Mouse (Mus musculus) adrenal gland, adult (tissue): ENCODE data around the gene Atp5l.
"Not testable (repeated sequence)": the region's sequence is repeated elsewhere in the genome, so short reads cannot be mapped to it uniquely, and the experiment has no call there.

Experiments
- DNase-seq, 2 experiments: peaks; one replicate each; pipeline ENCODE4 v3.0.0; 2022 to 2023; ENCODE audit warnings: low spot score in 1 of 2; ENCODE audit not compliant: inconsistent age in 2 of 2

The Atp5l gene

DNA sequence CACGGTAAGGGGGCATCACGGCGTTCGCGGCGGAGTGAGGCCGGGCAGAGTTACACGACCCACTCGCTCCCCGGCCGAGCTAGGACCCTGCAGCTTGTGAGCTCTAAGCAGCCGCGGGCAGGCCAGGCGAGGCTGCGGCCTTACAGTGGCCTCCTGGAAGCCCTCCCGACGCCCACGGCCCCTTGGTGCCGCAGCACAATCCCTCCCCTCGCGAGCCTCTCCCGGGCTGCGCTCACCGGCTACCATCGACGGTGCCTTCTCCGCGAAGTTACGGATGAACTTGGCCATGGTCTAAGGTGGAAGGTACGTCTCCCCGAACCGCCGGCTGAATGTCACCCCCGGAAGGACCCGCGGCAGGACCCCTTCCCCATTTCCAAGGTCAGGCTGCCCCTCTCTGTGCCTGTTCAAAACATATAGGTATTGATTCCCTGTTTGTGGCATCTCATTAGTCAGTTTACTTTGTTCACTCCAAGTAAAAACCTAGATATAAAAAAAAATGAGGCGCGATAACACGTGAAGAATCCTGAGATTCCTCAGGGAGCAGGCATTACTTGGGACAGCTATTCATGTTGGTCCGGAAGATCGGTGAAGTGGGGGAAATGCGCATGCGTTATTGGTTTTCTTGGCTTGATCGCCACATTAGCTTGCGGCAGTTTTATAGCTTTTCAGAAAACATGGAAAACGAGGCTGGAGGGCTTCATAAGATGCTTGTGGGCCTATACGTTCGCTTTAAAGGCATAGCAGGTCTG lies at the start of gene Atp5l:
Atp5l (minus strand) TSS at position 369 of the 749 bp plus-strand sequence.
- DNase-seq = peak; percentile 89 to 98

DNA sequence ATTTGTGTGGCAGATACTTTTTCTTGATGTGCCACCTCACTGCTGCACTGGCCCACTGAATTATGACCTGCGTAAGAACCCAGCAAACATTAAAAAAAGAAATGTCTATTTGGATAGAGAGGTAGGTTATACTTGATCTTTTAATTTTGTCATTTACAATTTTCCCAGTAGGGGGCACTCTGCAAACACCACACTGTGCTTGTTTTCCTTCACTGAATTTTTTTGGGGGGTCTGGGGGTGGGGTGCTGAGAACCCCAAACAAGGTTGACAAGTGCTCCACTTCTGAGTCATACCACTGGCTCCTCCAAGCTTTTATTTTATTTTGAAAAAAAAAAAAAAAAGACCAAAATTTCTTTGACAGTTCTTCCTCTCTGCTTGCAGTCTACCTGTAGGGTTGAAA lies 48.9 kb upstream of the Atp5l start:
- DNase-seq = no peak

DNA sequence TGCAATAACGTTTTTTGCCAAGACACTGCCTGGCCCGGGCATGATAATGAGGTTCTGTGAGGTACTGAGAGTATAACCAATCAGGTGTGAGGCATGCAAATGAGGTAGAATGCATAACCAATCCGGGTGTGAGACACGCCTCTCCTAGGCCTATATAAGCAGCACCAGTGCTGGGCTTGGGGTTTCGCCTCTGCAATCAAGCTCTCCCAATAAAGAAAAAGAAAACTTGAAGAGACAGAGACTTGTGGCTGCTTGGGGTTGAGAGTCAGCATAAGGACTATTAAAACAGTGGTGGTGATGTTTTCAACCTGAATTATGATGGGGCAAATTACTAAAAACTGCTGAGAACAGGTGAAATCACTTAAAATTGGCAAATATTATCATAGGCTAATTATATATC lies 47.2 kb upstream of the Atp5l start:
- DNase-seq = not testable (repeated sequence)

- DNase-seq = peak; percentile 84 to 94
Measured at GRCm38 (mm10) chr9:44966815-44967242, 46.3 kb upstream of the Atp5l start.

- DNase-seq = no peak
Measured at GRCm38 (mm10) chr9:44965833-44966466, 45.4 kb upstream of the Atp5l start.

GRCm38 (mm10) chr9:44965126-44965832 lies 44.7 kb upstream of the Atp5l start, which contains the start of gene Ube4a:
Gene Ube4a (minus strand): TSS chr9:44965600.
- DNase-seq = peak; percentile 98 to 100

DNA sequence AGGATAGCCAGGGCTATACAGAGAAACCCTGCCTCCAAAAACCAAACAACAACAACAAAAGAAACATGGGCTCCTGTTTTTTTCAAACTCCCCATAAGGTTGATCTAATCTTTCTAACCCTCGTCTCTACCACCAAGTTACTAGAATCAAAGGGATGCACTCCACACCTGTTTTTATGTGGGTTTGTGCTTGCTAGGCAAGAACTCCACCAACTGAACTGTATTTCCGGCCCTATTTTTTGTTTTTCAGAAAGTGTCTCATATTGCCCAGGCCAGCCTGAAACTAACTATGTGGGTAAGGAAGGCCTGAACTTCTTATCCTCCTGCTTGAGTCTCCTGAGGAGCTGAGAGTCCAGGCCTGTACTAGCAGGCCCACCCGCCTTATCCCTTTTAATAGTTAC lies 33.9 kb upstream of the Atp5l start:
- DNase-seq = no peak

DNA sequence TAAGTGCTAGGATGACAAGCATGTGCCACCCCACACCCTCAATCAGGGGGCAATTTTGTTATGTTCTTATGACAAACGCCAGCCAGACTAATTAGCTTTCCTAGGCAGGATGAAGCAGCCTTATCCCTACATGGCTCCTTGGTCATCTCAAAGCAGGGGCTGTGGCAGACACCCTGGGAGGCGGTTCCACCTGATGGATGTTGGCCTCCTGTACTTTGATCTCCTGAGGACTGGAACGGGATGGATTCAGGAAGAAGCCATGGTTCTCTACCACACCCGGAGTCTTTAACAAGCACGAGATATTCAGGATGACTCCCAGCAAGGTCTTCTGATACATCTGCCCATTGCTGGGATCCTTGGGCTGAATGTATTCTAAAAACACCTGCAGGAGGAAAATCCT lies 27.3 kb upstream of the Atp5l start:
- no peak for DNase-seq

DNA sequence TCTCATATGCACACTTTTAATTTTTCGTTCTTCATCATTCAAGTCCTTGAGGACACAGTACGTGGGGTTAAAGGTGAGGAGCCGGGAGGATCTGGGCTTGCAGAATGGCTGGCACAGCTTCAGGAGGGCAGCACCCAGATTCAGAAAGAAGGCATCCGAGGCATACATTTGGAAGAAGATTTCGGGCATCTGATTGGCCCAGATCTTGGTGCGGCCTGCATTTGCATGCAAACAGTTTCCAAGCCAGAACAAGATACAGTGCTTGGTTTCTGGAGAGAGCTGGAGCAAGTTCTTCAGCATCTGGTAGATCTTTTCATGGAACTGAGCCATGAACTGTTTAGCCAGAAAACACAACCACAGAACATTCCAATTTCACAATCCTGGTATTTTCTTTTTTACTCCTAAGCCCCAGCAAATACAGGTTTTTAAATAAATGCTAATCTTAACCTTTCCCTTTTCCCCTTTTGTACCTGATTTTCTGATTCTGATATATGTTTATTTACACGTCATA lies 25.7 kb upstream of the Atp5l start:
- DNase-seq = peak in 1 of 2 experiments; percentile 28

DNA sequence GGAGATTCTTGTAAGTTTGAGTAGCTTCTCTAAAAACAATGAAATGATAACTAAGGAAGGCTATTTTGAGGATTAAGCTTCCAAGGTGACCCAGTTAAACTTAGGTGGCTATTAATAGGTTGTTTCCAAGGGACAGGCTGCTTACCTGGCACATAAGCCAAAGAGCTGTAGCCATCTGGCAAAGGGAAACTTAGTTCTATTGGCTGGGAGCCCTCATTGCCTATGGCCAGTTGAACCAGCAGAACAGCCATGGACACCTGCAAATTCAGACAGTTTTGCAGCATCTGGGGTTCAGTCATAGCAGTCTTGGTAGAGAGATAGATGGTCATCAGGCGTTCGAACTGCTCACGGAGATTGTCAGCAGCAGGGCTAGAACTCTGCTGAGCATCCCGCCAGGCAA lies 21.9 kb upstream of the Atp5l start:
- DNase-seq = no peak

DNA sequence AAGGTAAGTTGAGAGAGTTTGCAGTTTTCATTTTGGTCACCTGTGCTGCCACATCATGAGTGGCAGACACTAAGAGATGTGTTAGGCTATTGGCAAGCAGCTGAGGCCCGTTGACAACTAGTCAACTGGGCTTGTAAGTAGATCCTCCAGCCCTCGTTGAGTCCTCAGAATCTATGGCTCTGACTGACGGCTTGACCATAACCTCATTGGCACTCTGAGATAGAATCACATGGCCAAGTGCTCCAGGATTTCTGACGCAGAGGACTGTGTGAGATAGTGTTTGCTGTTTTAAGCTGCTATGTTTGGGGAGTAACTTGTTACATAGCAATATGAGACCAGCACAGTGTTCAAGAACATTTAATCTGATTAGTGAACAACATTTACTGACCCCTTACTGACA lies 21.2 kb upstream of the Atp5l start:
- DNase-seq = no peak

DNA sequence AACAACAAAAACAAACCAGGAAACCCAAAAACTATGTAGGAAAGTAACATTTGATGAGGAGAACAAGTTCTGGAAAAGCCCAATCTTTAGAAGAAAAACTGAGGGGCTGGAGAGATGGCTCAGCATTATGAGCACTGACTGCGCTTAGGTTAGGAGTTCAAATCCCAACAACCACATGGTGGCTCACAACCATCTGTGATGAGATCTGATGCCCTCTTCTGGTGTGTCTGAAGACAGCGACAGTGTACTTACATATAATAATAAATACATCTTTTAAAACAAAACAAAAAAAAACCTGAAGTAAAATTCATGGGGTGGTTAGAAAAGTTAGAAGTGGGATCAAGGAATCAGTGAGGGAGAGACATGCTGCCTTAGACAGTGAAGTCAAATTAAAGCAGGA lies 1.0 kb upstream of the Atp5l start:
- no peak for DNase-seq

GRCm38 (mm10) chr9:44921123-44921468 lies 554 bp upstream of the Atp5l start:
- no peak for DNase-seq

GRCm38 (mm10) chr9:44919606-44920005 lies 936 bp downstream of the Atp5l start:
- DNase-seq = no peak

GRCm38 (mm10) chr9:44916196-44916595 lies 4.3 kb downstream of the Atp5l start:
- peak; percentile 18 to 68 for DNase-seq

DNA sequence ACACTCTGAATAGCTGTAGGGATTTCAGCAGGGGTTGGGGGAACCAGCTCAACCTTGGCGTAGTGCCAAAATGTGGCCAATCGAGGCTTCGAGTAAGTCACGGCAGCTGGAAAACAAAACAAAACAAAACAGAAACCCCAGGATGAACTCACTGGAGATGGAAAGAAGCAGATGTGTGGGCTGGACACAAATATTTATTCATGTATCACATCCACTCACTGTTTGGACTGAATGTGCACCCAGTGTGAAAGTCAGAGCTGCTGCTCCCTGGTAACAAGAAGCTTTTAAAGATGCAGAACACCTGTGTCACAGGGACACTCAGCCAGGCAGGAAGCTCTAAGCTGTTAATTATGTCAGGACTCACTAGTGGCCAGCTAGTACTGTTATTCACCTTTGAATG lies 5.8 kb downstream of the Atp5l start:
- DNase-seq = peak in 1 of 2 experiments; percentile 35

GRCm38 (mm10) chr9:44911365-44911764 lies 9.2 kb downstream of the Atp5l start:
- no peak for DNase-seq

DNA sequence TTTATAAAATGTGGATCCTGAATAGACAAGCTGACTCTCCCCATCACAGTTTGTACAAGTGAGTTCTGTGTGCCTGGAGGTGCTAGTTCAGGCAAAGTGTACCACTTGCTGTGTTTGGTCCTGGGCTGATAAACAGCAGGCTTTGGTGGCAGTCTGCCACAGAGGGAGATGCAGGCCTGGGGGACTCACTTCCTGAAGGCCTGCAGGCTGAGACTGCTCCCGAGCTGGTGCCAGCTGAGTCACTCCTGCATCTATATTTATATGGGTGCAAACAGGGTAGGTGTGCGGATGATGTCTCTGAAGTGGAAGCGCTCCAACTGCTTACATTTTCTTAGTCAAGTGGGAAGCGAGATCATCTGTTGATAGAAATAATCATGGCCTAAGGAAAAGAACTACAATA lies 14.9 kb downstream of the Atp5l start:
- DNase-seq = peak in 1 of 2 experiments; percentile 43

DNA sequence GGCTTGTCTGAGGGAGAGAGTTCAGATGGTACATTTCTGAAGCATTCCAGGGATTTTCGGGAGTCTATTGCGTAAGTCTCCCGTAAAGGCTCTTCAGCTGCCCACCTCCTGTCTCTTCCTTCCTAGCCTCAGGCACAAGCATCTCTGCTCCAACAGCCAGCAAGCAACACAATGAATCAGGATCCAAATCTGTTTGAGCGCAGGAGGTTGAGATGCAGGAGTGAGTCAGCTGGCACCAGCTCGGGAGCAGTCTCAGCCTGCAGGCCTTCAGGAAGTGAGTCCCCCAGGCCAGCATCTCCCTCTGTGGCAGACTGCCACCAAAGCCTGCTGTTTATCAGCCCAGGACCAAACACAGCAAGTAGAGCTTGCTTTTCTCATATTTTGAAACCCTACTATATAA lies 15.6 kb downstream of the Atp5l start:
- peak; percentile 77 to 85 for DNase-seq

- no peak for DNase-seq
Measured at GRCm38 (mm10) chr9:44903856-44904255, 16.7 kb downstream of the Atp5l start.

- DNase-seq = peak in 1 of 2 experiments; percentile 57
Measured at GRCm38 (mm10) chr9:44900402-44900801, 20.1 kb downstream of the Atp5l start.

GRCm38 (mm10) chr9:44899716-44900115 lies 20.8 kb downstream of the Atp5l start:
- no peak for DNase-seq
